Mouse (Mus musculus): ENCODE data around the gene Pcyt2. TPM values are rescaled to one million over a fixed set of nuclear protein-coding genes. Genes with fewer than 3 reads are reported as not detected.

The Pcyt2 gene
- polyA plus RNA-seq, 1 experiment, result 51.5 TPM

- Histone ChIP-seq H3ac (ENCODE audit: control insufficient read depth, insufficient read length, low read depth) (no peak overlapping the region), H3K36me3 (ENCODE audit: control insufficient read depth, insufficient read depth) (no peaks in the 10 kb centered on the region), H3K27me3 (ENCODE audit: control insufficient read depth, insufficient read depth, insufficient read length) (peaks cover 15% of the 10 kb centered on the region), H3K79me3 (ENCODE audit: low read depth) (no peaks in the 10 kb centered on the region), H3K79me2 (ENCODE audit: control insufficient read depth, insufficient read depth) (no peaks in the 10 kb centered on the region), H3K4me3 (ENCODE audit: insufficient read depth, poor library complexity, severe bottlenecking) (no peak overlapping the region)
- no peak for TF ChIP-seq MYOG (IDR thresholded peaks at IDR 0.05; ENCODE audit: control insufficient read depth, extremely low read depth, insufficient read length)
- TF ChIP-seq MAX (IDR thresholded peaks at IDR 0.05), result no peak
- TF ChIP-seq FOSL1 (IDR thresholded peaks at IDR 0.05; ENCODE audit: insufficient read depth, low read length, poor library complexity, severe bottlenecking), result no peak
- no peak for TF ChIP-seq CEBPB (IDR thresholded peaks at IDR 0.05; ENCODE audit: low read depth)
- no peak for TF ChIP-seq USF1 (IDR thresholded peaks at IDR 0.05; ENCODE audit: low read depth)
- no peak for TF ChIP-seq CTCF (IDR thresholded peaks at IDR 0.05; ENCODE audit: control insufficient read depth, insufficient read depth, insufficient read length)
- TF ChIP-seq MYOD1 (IDR thresholded peaks at IDR 0.05; ENCODE audit: control insufficient read depth, insufficient read length, low read depth), result no peak
These were observed 34.1 kb upstream of the Pcyt2 start for GRCm38 (mm10) chr11:120651872-120652271.

- no peak within 1 kb of the TSS for H3K4me3 ChIP-seq (ENCODE audit: insufficient read depth, poor library complexity, severe bottlenecking)
- H3K79me2 ChIP-seq (ENCODE audit: control insufficient read depth, insufficient read depth), result no peaks in the 10 kb centered on the region
- H3ac ChIP-seq (ENCODE audit: control insufficient read depth, insufficient read length, low read depth), result no peak within 1 kb of the TSS
- no peaks in the 10 kb centered on the region for H3K79me3 ChIP-seq (ENCODE audit: low read depth)
- no peaks in the 10 kb centered on the region for H3K36me3 ChIP-seq (ENCODE audit: control insufficient read depth, insufficient read depth)
- no peaks in the 10 kb centered on the region for H3K27me3 ChIP-seq (ENCODE audit: control insufficient read depth, insufficient read depth, insufficient read length)
- TF ChIP-seq USF1 (IDR thresholded peaks at IDR 0.05; ENCODE audit: low read depth), result no peak
- TF ChIP-seq FOSL1 (IDR thresholded peaks at IDR 0.05; ENCODE audit: insufficient read depth, low read length, poor library complexity, severe bottlenecking), result no peak
- no peak for TF ChIP-seq MAX (IDR thresholded peaks at IDR 0.05)
- peak; percentile 21 for TF ChIP-seq MYOD1 (IDR thresholded peaks at IDR 0.05; ENCODE audit: control insufficient read depth, insufficient read length, low read depth)
These were observed 30.3 kb upstream of the Pcyt2 start, which contains the start of gene Myadml2 for GRCm38 (mm10) chr11:120648001-120648476. Gene Myadml2, minus strand, starts transcription at chr11:120648158.

- H3K4me3 ChIP-seq (ENCODE audit: insufficient read depth, poor library complexity, severe bottlenecking), result no peak overlapping the region
- TF ChIP-seq FOSL1 (IDR thresholded peaks at IDR 0.05; ENCODE audit: insufficient read depth, low read length, poor library complexity, severe bottlenecking) (no peak), CEBPB (IDR thresholded peaks at IDR 0.05; ENCODE audit: low read depth) (no peak), MYOD1 (IDR thresholded peaks at IDR 0.05; ENCODE audit: control insufficient read depth, insufficient read length, low read depth) (no peak), MAX (IDR thresholded peaks at IDR 0.05) (no peak), MYOG (IDR thresholded peaks at IDR 0.05; ENCODE audit: control insufficient read depth, extremely low read depth, insufficient read length) (no peak), CTCF (IDR thresholded peaks at IDR 0.05; ENCODE audit: control insufficient read depth, insufficient read depth, insufficient read length) (no peak), USF1 (IDR thresholded peaks at IDR 0.05; ENCODE audit: low read depth) (no peak)
These were observed 29.5 kb upstream of the Pcyt2 start for GRCm38 (mm10) chr11:120647047-120647830.

GRCm38 (mm10) chr11:120643601-120643987 is 25.9 kb upstream of the Pcyt2 start, which contains the start of gene Pycr1:
Gene Pycr1, minus strand, starts transcription at chr11:120643769.
- Histone ChIP-seq H3K4me3 (ENCODE audit: insufficient read depth, poor library complexity, severe bottlenecking) (peak within 1 kb of the TSS; percentile 30), H3K79me2 (ENCODE audit: control insufficient read depth, insufficient read depth) (no peaks in the 10 kb centered on the region), H3K79me3 (ENCODE audit: low read depth) (no peaks in the 10 kb centered on the region), H3K36me3 (ENCODE audit: control insufficient read depth, insufficient read depth) (no peaks in the 10 kb centered on the region), H3K27me3 (ENCODE audit: control insufficient read depth, insufficient read depth, insufficient read length) (no peaks in the 10 kb centered on the region), H3ac (ENCODE audit: control insufficient read depth, insufficient read length, low read depth) (peak within 1 kb of the TSS; percentile 60)
- TF ChIP-seq CEBPB (IDR thresholded peaks at IDR 0.05; ENCODE audit: low read depth) (peak; percentile 97), MAX (IDR thresholded peaks at IDR 0.05) (peak; percentile 85), MYOG (IDR thresholded peaks at IDR 0.05; ENCODE audit: control insufficient read depth, extremely low read depth, insufficient read length) (no peak), FOSL1 (IDR thresholded peaks at IDR 0.05; ENCODE audit: insufficient read depth, low read length, poor library complexity, severe bottlenecking) (no peak)

More at GRCm38 (mm10) chr11:120647047-120647830, 29.5 kb upstream of the Pcyt2 start:
- H3ac ChIP-seq (ENCODE audit: control insufficient read depth, insufficient read length, low read depth), result no peak overlapping the region
- no peaks in the 10 kb centered on the region for H3K79me2 ChIP-seq (ENCODE audit: control insufficient read depth, insufficient read depth)
- H3K36me3 ChIP-seq (ENCODE audit: control insufficient read depth, insufficient read depth), result no peaks in the 10 kb centered on the region
- H3K79me3 ChIP-seq (ENCODE audit: low read depth), result no peaks in the 10 kb centered on the region
- H3K27me3 ChIP-seq (ENCODE audit: control insufficient read depth, insufficient read depth, insufficient read length), result no peaks in the 10 kb centered on the region

- Histone ChIP-seq H3K36me3 (ENCODE audit: control insufficient read depth, insufficient read depth) (no peaks in the 10 kb centered on the region), H3K79me2 (ENCODE audit: control insufficient read depth, insufficient read depth) (no peaks in the 10 kb centered on the region), H3K27me3 (ENCODE audit: control insufficient read depth, insufficient read depth, insufficient read length) (no peaks in the 10 kb centered on the region), H3K79me3 (ENCODE audit: low read depth) (no peaks in the 10 kb centered on the region), H3ac (ENCODE audit: control insufficient read depth, insufficient read length, low read depth) (peak overlapping the region; percentile 60), H3K4me3 (ENCODE audit: insufficient read depth, poor library complexity, severe bottlenecking) (peak overlapping the region; percentile 30)
- TF ChIP-seq CTCF (IDR thresholded peaks at IDR 0.05; ENCODE audit: control insufficient read depth, insufficient read depth, insufficient read length) (no peak), FOSL1 (IDR thresholded peaks at IDR 0.05; ENCODE audit: insufficient read depth, low read length, poor library complexity, severe bottlenecking) (no peak), MYOD1 (IDR thresholded peaks at IDR 0.05; ENCODE audit: control insufficient read depth, insufficient read length, low read depth) (peak; percentile 52), MYOG (IDR thresholded peaks at IDR 0.05; ENCODE audit: control insufficient read depth, extremely low read depth, insufficient read length) (no peak)
These were observed 25.3 kb upstream of the Pcyt2 start for GRCm38 (mm10) chr11:120642939-120643600.

All from C2C12 (cell line).